Mouse (Mus musculus) stomach, embryonic 14.5 days (tissue): Measurements from ENCODE around the gene Mlh1. TPM values are rescaled to one million over a fixed set of nuclear protein-coding genes. Genes with fewer than 3 reads are reported as not detected.

Source experiments
- ATAC-seq: fragments of 200-750 bp; cut with Nextera tagmentation; 2 replicates; pipeline ENCODE4 v1.8.0; 2017; ENCODE audit warnings: low read depth, moderate TSS enrichment; ENCODE audit not compliant: insufficient number of reproducible peaks, insufficient read depth, low FRiP score
- H3K27ac ChIP-seq: fragments of 300-500 bp; sonication (generic); 2 replicates; pipeline ENCODE4 v1.5.1; 2014; ENCODE audit warnings: mild to moderate bottlenecking, low read length, moderate library complexity, mixed read lengths
- H3K27me3 ChIP-seq: fragments of 300-500 bp; sonication (generic); 2 replicates; pipeline ENCODE4 v1.6.1; 2014; ENCODE audit warnings: low read length, control low read depth, mixed read lengths; ENCODE audit not compliant: control insufficient read depth, insufficient read depth
- H3K36me3 ChIP-seq: fragments of 300-500 bp; sonication (generic); 2 replicates; pipeline ENCODE4 v1.6.1; 2014; ENCODE audit warnings: mild to moderate bottlenecking, control low read depth, low read length, moderate library complexity, mixed read lengths; ENCODE audit not compliant: control insufficient read depth, insufficient read depth
- H3K4me1 ChIP-seq: fragments of 300-500 bp; sonication (generic); 2 replicates; pipeline ENCODE4 v1.6.1; 2014; ENCODE audit warnings: low read length, control low read depth, mixed read lengths; ENCODE audit not compliant: control insufficient read depth, insufficient read depth
- H3K4me2 ChIP-seq: fragments of 300-500 bp; sonication (generic); replicated peaks from 2 replicates; pipeline ENCODE4 v1.6.1; 2014; ENCODE audit warnings: low read depth, low read length, control low read depth
- H3K4me3 ChIP-seq: fragments of 300-500 bp; sonication (generic); 2 replicates; pipeline ENCODE4 v1.5.1; 2014; ENCODE audit warnings: low read depth, low read length, control low read depth
- H3K9ac ChIP-seq: fragments of 300-500 bp; sonication (generic); replicated peaks from 2 replicates; pipeline ENCODE4 v1.6.1; 2014; ENCODE audit warnings: low read depth, mild to moderate bottlenecking, control low read depth, low read length, moderate library complexity, mixed read lengths
- H3K9me3 ChIP-seq: fragments of 300-500 bp; sonication (generic); 2 replicates; pipeline ENCODE4 v1.6.1; 2016; ENCODE audit warnings: low read depth, low read length, control low read depth; ENCODE audit not compliant: control insufficient read depth
- WGBS: fragments of 180-500 bp; shearing (Covaris S2); extraction: QIAGEN DNeasy Blood & Tissue Kit; methylation state at CpG from one replicate; pipeline ENCODE4 v1.1.7; 2014; 5-methylcytosine and 5-hydroxymethylcytosine counted together
- polyA plus RNA-seq: library from polyadenylated mRNA; unstranded; fragments of >200 nt; fragmentation: Nextera tagmentation; extraction: Ambion mirVana; gene quantifications from 2 replicates; pipeline ENCODE4 v1.2.1, GENCODE M21; 2014

Mlh1 gene
- polyA plus RNA-seq, 1 experiment from 2014 or later, result 38.0 TPM

DNA sequence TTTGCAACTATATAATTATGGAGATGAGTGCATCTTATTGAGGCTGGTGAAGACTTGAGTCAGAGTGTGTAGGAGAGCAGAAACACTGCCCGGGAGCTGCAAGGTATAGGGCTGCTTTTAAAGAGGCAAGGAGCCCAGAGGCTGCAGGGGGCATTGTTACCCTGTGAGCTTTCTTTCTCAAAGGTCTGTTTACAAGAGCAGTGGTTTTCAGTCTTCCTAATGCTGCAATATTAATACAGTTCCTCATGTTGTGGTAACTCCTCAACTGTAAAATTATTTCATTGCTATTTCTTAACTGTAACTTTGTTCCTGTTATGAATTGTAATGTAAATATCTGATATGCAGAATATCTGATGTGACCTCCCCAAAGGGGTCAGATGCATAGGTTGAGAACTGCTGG is 50.0 kb downstream of the Mlh1 start:
- Histone ChIP-seq H3K4me1 (no peaks in the 10 kb centered on the region), H3K4me3 (no peak overlapping the region), H3K36me3 (peaks cover 15% of the 10 kb centered on the region; the same call in 1 of the 2 replicates), H3K9me3 (no peaks in the 10 kb centered on the region), H3K9ac (no peak overlapping the region), H3K27ac (no peak overlapping the region), H3K27me3 (no peaks in the 10 kb centered on the region), H3K4me2 (no peak overlapping the region)
- no peak for ATAC-seq
- 90% methylated on average over 1 of the region's 1 CpGs for WGBS

GRCm38 (mm10) chr9:111220551-111221080 is 51.0 kb downstream of the Mlh1 start:
- WGBS, result 91% methylated on average over 5 of the region's 5 CpGs
- H3K4me3 ChIP-seq, result no peak overlapping the region
- no peaks in the 10 kb centered on the region for H3K9me3 ChIP-seq
- H3K4me1 ChIP-seq, result no peaks in the 10 kb centered on the region
- no peak overlapping the region for H3K4me2 ChIP-seq
- H3K9ac ChIP-seq, result no peak overlapping the region
- H3K27ac ChIP-seq, result no peak overlapping the region
- no peaks in the 10 kb centered on the region for H3K27me3 ChIP-seq
- ATAC-seq, result no peak
- H3K36me3 ChIP-seq, result peaks cover 15% of the 10 kb centered on the region; the same call in 1 of the 2 replicates

- H3K9me3 ChIP-seq, result no peaks in the 10 kb centered on the region
- H3K4me3 ChIP-seq, result no peak overlapping the region
- H3K4me2 ChIP-seq, result no peak overlapping the region
- ATAC-seq, result no peak
- no peak overlapping the region for H3K27ac ChIP-seq
- H3K27me3 ChIP-seq, result no peaks in the 10 kb centered on the region
- H3K36me3 ChIP-seq, result peaks cover 9% of the 10 kb centered on the region; the same call in 1 of the 2 replicates
- no peak overlapping the region for H3K9ac ChIP-seq
- no peaks in the 10 kb centered on the region for H3K4me1 ChIP-seq
These were observed 55.2 kb downstream of the Mlh1 start for GRCm38 (mm10) chr9:111216424-111216823.

DNA sequence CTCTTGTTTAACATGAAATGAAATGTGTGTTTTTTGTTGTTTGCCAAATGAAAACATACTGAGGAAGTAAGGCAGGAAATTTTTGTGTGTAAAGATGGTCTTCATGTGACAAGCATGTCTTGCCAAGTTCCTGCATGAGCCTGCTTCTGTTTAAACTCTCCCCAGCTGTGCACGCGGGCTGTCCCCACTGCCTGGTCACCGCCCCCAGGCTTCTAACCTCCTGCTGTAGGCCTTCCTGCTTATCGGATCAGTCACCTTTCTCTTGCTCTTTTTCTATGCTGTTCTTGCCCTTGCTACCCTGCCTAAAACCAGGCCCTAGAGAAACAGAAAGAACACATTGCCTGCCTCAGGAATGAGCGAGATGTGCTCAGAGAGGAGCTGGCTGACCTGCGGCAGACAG is 58.1 kb downstream of the Mlh1 start:
- H3K36me3 ChIP-seq, result peaks cover 4% of the 10 kb centered on the region; the same call in 1 of the 2 replicates
- 54% methylated on average over 6 of the region's 6 CpGs for WGBS
- H3K4me3 ChIP-seq, result no peak overlapping the region
- ATAC-seq, result no peak
- H3K9ac ChIP-seq, result no peak overlapping the region
- H3K4me1 ChIP-seq, result no peaks in the 10 kb centered on the region
- no peak overlapping the region for H3K4me2 ChIP-seq
- no peak overlapping the region for H3K27ac ChIP-seq
- no peaks in the 10 kb centered on the region for H3K27me3 ChIP-seq
- H3K9me3 ChIP-seq, result no peaks in the 10 kb centered on the region

DNA sequence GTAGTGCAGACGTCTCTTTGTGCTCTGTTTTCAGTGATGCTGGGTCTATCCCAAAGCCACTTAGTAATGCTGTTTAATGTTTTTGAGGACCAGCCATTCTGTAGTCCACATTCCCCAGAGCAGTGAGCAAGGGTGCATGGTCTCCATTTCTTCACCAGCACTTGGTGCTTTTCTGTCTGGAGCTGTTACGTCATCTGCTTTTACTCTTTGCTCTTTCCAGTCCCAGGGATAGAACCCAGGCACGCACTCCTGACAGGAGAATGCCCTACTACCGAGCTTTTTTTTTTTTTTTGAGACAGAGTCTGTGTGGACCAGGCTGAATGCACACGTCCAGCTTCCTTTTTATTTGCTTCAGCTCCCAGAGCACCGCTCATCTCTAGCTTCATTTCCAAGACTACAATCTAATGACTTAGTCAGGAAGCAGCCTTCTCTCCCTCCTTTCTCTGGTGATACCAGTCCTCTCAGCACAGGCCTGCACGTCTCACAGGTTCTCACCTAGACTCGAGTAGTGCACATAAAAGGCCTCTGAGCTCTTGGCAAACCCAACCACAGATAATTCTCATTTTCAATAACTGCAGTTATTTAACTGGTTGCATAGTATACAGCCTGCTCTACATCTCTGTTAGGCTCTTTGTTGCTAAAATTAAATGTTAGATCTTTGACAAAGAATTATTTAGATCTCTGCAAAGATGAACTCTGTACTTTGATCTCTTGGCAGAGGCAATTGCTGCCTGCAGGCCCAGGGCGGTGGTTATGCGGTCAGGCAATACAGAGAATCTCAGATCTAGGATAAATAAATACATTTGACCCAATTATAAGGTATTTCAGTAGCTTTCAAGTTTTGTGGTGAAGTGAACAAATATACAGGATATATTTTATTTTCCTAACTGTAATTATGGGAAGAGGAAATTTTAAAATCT is 60.2 kb downstream of the Mlh1 start:
- Histone ChIP-seq H3K4me1 (no peaks in the 10 kb centered on the region), H3K4me3 (no peak overlapping the region), H3K27ac (no peak overlapping the region), H3K9me3 (no peaks in the 10 kb centered on the region), H3K36me3 (peaks cover 4% of the 10 kb centered on the region; the same call in 1 of the 2 replicates), H3K4me2 (no peak overlapping the region), H3K9ac (no peak overlapping the region), H3K27me3 (no peaks in the 10 kb centered on the region)
- 78% methylated on average over 10 of the region's 10 CpGs for WGBS
- ATAC-seq, result no peak

GRCm38 (mm10) chr9:111210412-111210811 is 61.2 kb downstream of the Mlh1 start:
- no peaks in the 10 kb centered on the region for H3K4me1 ChIP-seq
- no peaks in the 10 kb centered on the region for H3K9me3 ChIP-seq
- no peak overlapping the region for H3K4me2 ChIP-seq
- peaks cover 4% of the 10 kb centered on the region; the same call in 1 of the 2 replicates for H3K36me3 ChIP-seq
- 86% methylated on average over 4 of the region's 4 CpGs for WGBS
- no peak overlapping the region for H3K27ac ChIP-seq
- H3K27me3 ChIP-seq, result no peaks in the 10 kb centered on the region
- no peak overlapping the region for H3K4me3 ChIP-seq
- H3K9ac ChIP-seq, result no peak overlapping the region
- ATAC-seq, result no peak

- Histone ChIP-seq H3K36me3 (no peaks in the 10 kb centered on the region; the same call in 1 of the 2 replicates), H3K9ac (no peak overlapping the region), H3K27me3 (no peaks in the 10 kb centered on the region), H3K9me3 (no peaks in the 10 kb centered on the region), H3K4me2 (no peak overlapping the region), H3K4me3 (no peak overlapping the region), H3K4me1 (no peaks in the 10 kb centered on the region), H3K27ac (no peak overlapping the region)
- no peak for ATAC-seq
- WGBS, result 89% methylated on average over 7 of the region's 7 CpGs
These were observed 62.4 kb downstream of the Mlh1 start for GRCm38 (mm10) chr9:111209158-111209699.

GRCm38 (mm10) chr9:111208185-111208584 is 63.4 kb downstream of the Mlh1 start:
- Histone ChIP-seq H3K9me3 (no peaks in the 10 kb centered on the region), H3K4me1 (no peaks in the 10 kb centered on the region), H3K4me2 (no peak overlapping the region), H3K27me3 (no peaks in the 10 kb centered on the region), H3K4me3 (no peak overlapping the region), H3K27ac (no peak overlapping the region), H3K9ac (no peak overlapping the region), H3K36me3 (no peaks in the 10 kb centered on the region; the same call in 1 of the 2 replicates)
- WGBS, result 96% methylated on average over 3 of the region's 3 CpGs
- ATAC-seq, result no peak
